Mouse (Mus musculus) lung, postnatal 0 days (tissue): ENCODE data around the gene Tmem163. TPM values are rescaled to one million over a fixed set of nuclear protein-coding genes. Genes with fewer than 3 reads are reported as not detected.

Experiments used
- ATAC-seq: fragments of 200-750 bp; cut with Nextera tagmentation; 2 replicates; pipeline ENCODE4 v1.8.0; 2017; ENCODE audit warnings: moderate library complexity
- DNase-seq: peaks from one replicate; pipeline ENCODE4 v3.0.0-alpha.2; 2016; ENCODE audit warnings: low spot score
- H3K27ac ChIP-seq: fragments of 300-500 bp; sonication (generic); 2 replicates; pipeline ENCODE4 v1.5.1; 2014; ENCODE audit warnings: antibody characterized with exemption, mild to moderate bottlenecking, low read length, mixed read lengths
- H3K27me3 ChIP-seq: fragments of 300-500 bp; sonication (generic); replicated peaks from 2 replicates; pipeline ENCODE4 v1.6.1; 2014; ENCODE audit warnings: low read length, mixed read lengths; ENCODE audit not compliant: insufficient read depth
- H3K36me3 ChIP-seq: fragments of 300-500 bp; sonication (generic); 2 replicates; pipeline ENCODE4 v1.6.1; 2014; ENCODE audit warnings: low read length, mixed read lengths; ENCODE audit not compliant: insufficient read depth
- H3K4me1 ChIP-seq: fragments of 300-500 bp; sonication (generic); 2 replicates; pipeline ENCODE4 v1.6.1; 2014; ENCODE audit warnings: antibody characterized with exemption, low read depth, low read length, mixed read lengths; ENCODE audit not compliant: insufficient read depth
- H3K4me2 ChIP-seq: fragments of 300-500 bp; sonication (generic); replicated peaks from 2 replicates; pipeline ENCODE4 v1.6.1; 2014; ENCODE audit warnings: low read depth, mild to moderate bottlenecking, low read length, moderate library complexity, mixed read lengths
- H3K4me3 ChIP-seq: fragments of 300-500 bp; sonication (generic); 2 replicates; pipeline ENCODE4 v1.5.1; 2014; ENCODE audit warnings: low read depth, low read length
- H3K9ac ChIP-seq: fragments of 300-500 bp; sonication (generic); replicated peaks from 2 replicates; pipeline ENCODE4 v1.6.1; 2014; ENCODE audit warnings: low read depth, mild to moderate bottlenecking
- H3K9me3 ChIP-seq: fragments of 300-500 bp; sonication (generic); 2 replicates; pipeline ENCODE4 v1.6.1; 2016; ENCODE audit warnings: low read length, mixed read lengths
- CTCF ChIP-seq: IDR thresholded peaks from 2 replicates; pipeline ENCODE4 v1.5.1; 2016; ENCODE audit warnings: antibody characterized with exemption, mild to moderate bottlenecking
- EP300 ChIP-seq: IDR thresholded peaks from 2 replicates; pipeline ENCODE4 v1.6.1; 2016; ENCODE audit warnings: antibody characterized with exemption, mild to moderate bottlenecking, control low read depth
- WGBS: fragments of 180-500 bp; shearing (Covaris S2); extraction: QIAGEN DNeasy Blood & Tissue Kit; methylation state at CpG from one replicate; pipeline ENCODE4 v1.1.7; 2014; 5-methylcytosine and 5-hydroxymethylcytosine counted together
- polyA plus RNA-seq: library from polyadenylated mRNA; unstranded; fragments of >200 nt; fragmentation: Nextera tagmentation; extraction: Ambion mirVana; gene quantifications from 2 replicates; pipeline ENCODE4 v1.2.1, GENCODE M21; 2015

Tmem163 gene
- polyA plus RNA-seq, 1 experiment from 2014 or later = 20.0 TPM

DNA sequence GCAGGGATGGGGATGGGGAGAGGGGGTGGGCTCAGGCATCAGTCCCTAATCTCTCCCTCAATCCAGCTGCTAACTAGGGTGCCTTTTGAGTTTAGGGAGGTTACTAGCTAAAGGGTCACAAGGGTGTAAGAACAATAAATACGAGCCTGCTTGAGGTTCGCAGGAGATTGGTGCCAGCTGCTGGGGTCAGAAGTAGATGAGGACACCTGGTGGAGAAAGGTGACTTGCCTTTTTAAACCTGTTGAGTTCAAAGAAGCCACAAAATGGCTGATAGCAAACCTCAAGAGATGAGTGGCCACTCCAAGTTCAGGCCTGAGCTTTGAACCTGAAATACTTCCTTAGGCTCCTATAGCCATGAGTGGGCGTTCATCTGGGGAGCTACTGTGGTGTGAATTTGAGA, 237.6 kb downstream of the Tmem163 start:
- DNase-seq = no peak
- Histone ChIP-seq H3K9ac (no peak overlapping the region), H3K36me3 (no peaks in the 10 kb centered on the region), H3K4me1 (no peaks in the 10 kb centered on the region), H3K4me2 (no peak overlapping the region), H3K27ac (no peak overlapping the region), H3K4me3 (no peak overlapping the region), H3K27me3 (no peaks in the 10 kb centered on the region), H3K9me3 (no peaks in the 10 kb centered on the region)
- ATAC-seq = no peak
- TF ChIP-seq CTCF = 0 out of 2 replicates have a peak, but pooled peaks have one; percentile 29
- TF ChIP-seq EP300 = no peak
- 52% methylated on average over 3 of the region's 3 CpGs for WGBS

DNA sequence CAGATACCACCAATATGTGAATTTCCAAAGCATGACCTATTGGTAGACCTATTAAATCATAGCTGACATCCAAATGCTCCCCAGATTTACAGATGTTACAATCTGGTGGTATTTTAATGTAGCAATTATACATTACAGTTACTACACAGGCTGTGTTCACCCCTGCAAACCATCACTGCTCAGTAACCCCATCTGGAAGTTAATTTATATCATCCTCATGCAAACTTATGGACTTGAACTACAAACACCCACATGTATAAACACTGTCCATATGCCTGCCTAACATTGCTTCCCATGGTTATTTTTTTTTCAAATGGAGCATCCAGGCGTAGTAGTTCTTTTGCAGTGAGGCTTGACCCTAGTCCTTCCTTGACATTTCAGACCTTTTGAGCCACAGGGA, 238.3 kb downstream of the Tmem163 start:
- Histone ChIP-seq H3K4me2 (no peak overlapping the region), H3K27me3 (no peaks in the 10 kb centered on the region), H3K4me3 (no peak overlapping the region), H3K27ac (no peak overlapping the region), H3K9ac (no peak overlapping the region), H3K36me3 (no peaks in the 10 kb centered on the region), H3K9me3 (no peaks in the 10 kb centered on the region), H3K4me1 (no peaks in the 10 kb centered on the region)
- DNase-seq (no peak), ATAC-seq (no peak)
- 82% methylated on average over 1 of the region's 1 CpGs for WGBS
- TF ChIP-seq CTCF = no peak
- no peak for TF ChIP-seq EP300

DNA sequence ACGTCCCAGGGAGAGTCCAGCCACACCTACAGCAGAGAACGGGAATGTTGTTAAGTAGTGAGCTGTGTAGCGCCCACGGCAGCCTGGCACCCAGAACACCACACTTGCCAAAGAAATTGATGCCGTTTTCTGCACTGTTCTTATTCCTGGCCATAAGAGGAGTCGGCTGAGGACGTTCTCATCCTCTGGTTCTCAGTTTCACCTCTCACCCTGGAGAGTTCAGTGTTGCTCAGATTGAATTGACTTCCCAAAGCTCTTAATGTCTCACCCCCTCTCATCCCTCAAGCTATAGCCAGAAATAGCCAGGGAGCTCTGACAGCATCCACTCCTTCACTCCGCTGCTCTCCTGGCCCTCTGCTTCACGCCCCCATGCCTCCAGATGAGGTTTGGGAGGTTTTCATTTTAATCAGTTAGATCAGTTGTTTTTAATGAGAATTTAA, 239.9 kb downstream of the Tmem163 start:
- 77% methylated on average over 9 of the region's 9 CpGs for WGBS
- no peaks in the 10 kb centered on the region for H3K4me1 ChIP-seq
- no peak for ATAC-seq

DNA sequence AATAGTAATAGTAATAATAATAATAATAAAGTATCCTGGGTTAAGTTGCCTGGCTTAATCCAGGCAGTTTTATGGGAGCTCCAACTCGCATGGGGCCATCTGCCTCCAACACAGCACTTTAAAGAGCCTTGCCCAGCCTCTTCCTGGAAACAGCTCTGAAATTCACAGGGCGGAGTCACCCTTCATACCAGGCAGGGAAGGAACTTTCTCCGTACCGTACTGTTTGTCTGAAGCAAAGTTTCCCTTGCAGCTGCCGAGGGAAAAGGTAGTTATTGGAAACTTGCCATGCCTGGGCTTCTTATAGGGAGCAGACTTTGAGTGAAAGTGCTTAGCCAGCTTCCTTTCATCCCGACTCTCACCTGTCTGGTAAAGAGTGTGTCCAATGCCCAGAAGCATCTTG, 242.3 kb downstream of the Tmem163 start:
- no peak overlapping the region for H3K4me2 ChIP-seq
- H3K4me3 ChIP-seq = no peak overlapping the region
- H3K4me1 ChIP-seq = no peaks in the 10 kb centered on the region
- no peaks in the 10 kb centered on the region for H3K9me3 ChIP-seq
- WGBS = 35% methylated on average over 6 of the region's 6 CpGs
- no peaks in the 10 kb centered on the region for H3K36me3 ChIP-seq
- TF ChIP-seq EP300 = no peak
- TF ChIP-seq CTCF = no peak
- H3K27ac ChIP-seq = no peak overlapping the region
- ATAC-seq (peak; percentile 38; the same call in 1 of the 2 replicates), DNase-seq (peak; percentile 65)
- no peak overlapping the region for H3K9ac ChIP-seq
- H3K27me3 ChIP-seq = no peaks in the 10 kb centered on the region

More for the DNA sequence above, 239.9 kb downstream of the Tmem163 start:
- Histone ChIP-seq H3K36me3 (no peaks in the 10 kb centered on the region), H3K9me3 (no peaks in the 10 kb centered on the region), H3K4me2 (no peak overlapping the region), H3K27ac (no peak overlapping the region), H3K4me3 (no peak overlapping the region), H3K9ac (no peak overlapping the region), H3K27me3 (no peaks in the 10 kb centered on the region)
- DNase-seq = no peak
- TF ChIP-seq CTCF (no peak), EP300 (no peak)

Other genes starting within 250 kb of the Tmem163 start
- gene Acmsd, start 49.9 kb upstream of the Tmem163 start, polyA plus RNA-seq = 0.21 and 0.44 TPM in 2 replicates
- 43.7 and 54.7 TPM in 2 replicates for gene Ccnt2, start 94.6 kb upstream of the Tmem163 start, polyA plus RNA-seq
- gene Map3k19, start 175.5 kb upstream of the Tmem163 start, polyA plus RNA-seq = 0.66 and 1.0 TPM in 2 replicates
- 17.6 and 18.3 TPM in 2 replicates for gene Rab3gap1, start 189.2 kb upstream of the Tmem163 start, polyA plus RNA-seq